Mouse (Mus musculus) embryonic fibroblast, embryonic 13.5 days (primary cell): ENCODE measurements around the gene Ube2z. TPM values are rescaled to one million over a fixed set of nuclear protein-coding genes. Genes with fewer than 3 reads are reported as not detected.

ENCODE experiments used
- H3K27ac ChIP-seq: 2 replicates; pipeline ENCODE4 v1.5.1; 2012; ENCODE audit warnings: low read length, control low read depth, inconsistent platforms; ENCODE audit not compliant: insufficient read depth
- H3K4me1 ChIP-seq: 2 replicates; pipeline ENCODE4 v1.6.1; 2011; ENCODE audit warnings: low read length; ENCODE audit not compliant: control insufficient read depth, insufficient read depth
- H3K4me3 ChIP-seq: 2 replicates; pipeline ENCODE4 v1.5.1; 2011; ENCODE audit warnings: mild to moderate bottlenecking, control low read depth, low read length; ENCODE audit not compliant: insufficient read depth
- CTCF ChIP-seq: IDR thresholded peaks from 2 replicates; pipeline ENCODE4 v1.5.1; 2011; ENCODE audit warnings: mild to moderate bottlenecking, control low read depth, low read length, moderate library complexity, borderline replicate concordance; ENCODE audit not compliant: insufficient read depth
- POLR2A ChIP-seq: IDR thresholded peaks from 2 replicates; pipeline ENCODE4 v1.6.1; 2011; ENCODE audit warnings: low read depth, mild to moderate bottlenecking, control low read depth, low read length, moderate library complexity
- polyA plus RNA-seq: library from polyadenylated mRNA; stranded (reverse); fragments of >200 nt; gene quantifications from 2 replicates; pipeline ENCODE4 v1.2.4, GENCODE M21; 2011; ENCODE audit warnings: low read depth; ENCODE audit not compliant: missing spikeins, insufficient read length

Gene Ube2z
- polyA plus RNA-seq, 1 experiment: 80.1 TPM

DNA sequence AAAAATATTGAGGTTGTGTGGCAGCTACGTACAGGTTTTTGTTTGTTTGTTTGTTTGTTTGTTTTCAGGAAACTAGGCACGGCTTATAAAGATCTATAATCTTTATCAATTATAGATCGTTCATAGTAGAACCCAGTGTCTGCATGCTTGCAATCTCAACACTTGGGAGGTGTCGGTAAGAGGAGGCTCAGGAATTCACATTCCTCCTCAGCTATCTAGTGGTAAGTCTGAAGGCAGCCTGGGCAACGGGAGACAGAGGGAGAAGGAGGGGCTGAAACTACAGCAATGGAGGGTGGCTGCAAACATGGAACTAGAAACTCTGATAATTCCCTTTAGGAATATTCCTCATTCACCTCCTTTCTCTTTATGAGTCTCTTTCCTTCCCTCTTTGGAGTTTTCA lies 49.8 kb downstream of the Ube2z start:
- no peak for TF ChIP-seq POLR2A
- no peak for TF ChIP-seq CTCF
- H3K4me1 ChIP-seq: peaks cover 5% of the 10 kb centered on the region; the same call in 1 of the 2 replicates
- no peak overlapping the region for H3K4me3 ChIP-seq
- no peak overlapping the region for H3K27ac ChIP-seq

GRCm38 (mm10) chr11:96011982-96012381 lies 53.2 kb downstream of the Ube2z start:
- H3K27ac ChIP-seq: no peak overlapping the region
- no peaks in the 10 kb centered on the region; the same call in 1 of the 2 replicates for H3K4me1 ChIP-seq
- H3K4me3 ChIP-seq: no peak overlapping the region
- no peak for TF ChIP-seq POLR2A
- no peak for TF ChIP-seq CTCF

GRCm38 (mm10) chr11:96008827-96009226 lies 56.4 kb downstream of the Ube2z start:
- TF ChIP-seq POLR2A (no peak), CTCF (no peak)
- Histone ChIP-seq H3K4me3 (no peak overlapping the region), H3K27ac (no peak overlapping the region), H3K4me1 (no peaks in the 10 kb centered on the region; the same call in 1 of the 2 replicates)

DNA sequence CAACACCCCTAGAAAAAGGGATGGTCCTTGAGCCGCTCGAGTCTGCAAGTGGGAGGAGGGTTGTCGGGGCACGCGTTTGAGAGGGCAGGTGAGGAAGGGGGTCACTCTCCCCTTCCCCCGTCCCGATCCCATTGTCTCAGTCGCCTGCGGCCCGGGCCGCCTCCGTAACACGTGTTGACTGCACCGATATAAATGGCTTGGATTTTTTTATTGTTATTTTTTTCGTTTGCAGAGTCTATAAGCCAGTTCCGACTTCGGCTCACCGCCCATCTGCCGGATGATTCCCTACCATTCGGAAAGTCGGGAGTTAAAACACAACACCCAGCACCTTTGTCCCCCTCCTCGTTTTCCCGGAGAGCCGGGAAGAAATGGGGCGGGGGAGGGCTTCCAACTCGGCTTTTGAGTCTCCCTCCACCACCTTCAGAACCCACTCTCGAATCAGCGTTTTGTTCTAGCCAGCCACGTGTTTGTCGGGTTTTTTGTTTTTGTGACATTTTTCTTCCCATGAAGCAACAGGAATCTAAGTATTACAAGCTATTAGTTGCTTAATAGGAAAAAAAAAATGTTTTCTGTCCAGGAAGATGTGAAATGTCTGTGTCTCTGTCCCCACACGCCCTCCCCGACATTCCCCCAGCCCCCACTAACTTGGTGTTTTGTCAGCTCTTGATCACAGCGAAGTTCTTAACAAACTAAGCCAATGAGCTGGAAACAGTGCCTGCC lies 57.5 kb downstream of the Ube2z start:
- Histone ChIP-seq H3K27ac (peak overlapping the region; percentile 22; the same call in 1 of the 2 replicates), H3K4me1 (no peaks in the 10 kb centered on the region; the same call in 1 of the 2 replicates), H3K4me3 (peak overlapping the region; percentile 67)
- TF ChIP-seq CTCF (no peak), POLR2A (no peak; the same call in 1 of the 2 replicates)

DNA sequence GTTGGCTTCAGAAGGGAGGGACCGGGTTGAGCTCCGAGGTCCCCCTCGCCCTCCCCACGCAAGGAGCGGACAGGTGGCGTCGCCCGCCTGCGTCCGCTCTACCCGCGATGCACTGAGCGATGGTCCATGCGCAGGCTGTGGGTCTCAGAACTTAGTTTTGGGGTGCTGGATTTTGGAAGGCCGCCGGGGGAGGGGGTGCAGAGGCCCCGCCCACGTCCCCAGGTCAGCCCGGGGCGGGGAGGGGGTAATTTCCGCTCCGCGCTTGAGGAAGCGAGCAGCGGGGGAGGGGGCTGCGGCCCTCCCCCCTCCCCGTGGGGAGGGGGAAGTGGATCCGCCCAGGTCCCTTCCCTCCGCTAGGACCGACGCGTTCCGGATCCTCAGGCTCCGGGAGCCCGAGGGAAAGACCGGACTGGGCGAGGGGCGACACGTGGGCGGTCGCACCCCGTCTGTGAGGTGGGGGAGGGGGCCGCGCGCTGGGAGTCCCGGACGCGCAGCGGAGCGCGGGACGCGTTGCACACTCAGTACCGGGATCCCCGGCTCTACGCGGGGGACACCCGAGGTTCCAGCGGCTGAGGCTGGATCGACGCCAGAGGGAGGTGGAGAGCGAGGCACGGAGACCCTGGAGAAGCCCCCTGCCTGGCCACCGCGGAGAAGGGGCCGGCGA lies 58.2 kb downstream of the Ube2z start:
- no peaks in the 10 kb centered on the region for H3K4me1 ChIP-seq
- H3K4me3 ChIP-seq: peak overlapping the region; percentile 67
- no peak for TF ChIP-seq CTCF
- TF ChIP-seq POLR2A: peak; percentile 23; the same call in 1 of the 2 replicates
- H3K27ac ChIP-seq: peak overlapping the region; percentile 22

GRCm38 (mm10) chr11:96006367-96006851 lies 58.8 kb downstream of the Ube2z start:
- TF ChIP-seq CTCF: no peak
- no peak for TF ChIP-seq POLR2A
- no peaks in the 10 kb centered on the region for H3K4me1 ChIP-seq
- H3K27ac ChIP-seq: no peak overlapping the region
- peak overlapping the region; percentile 67 for H3K4me3 ChIP-seq

GRCm38 (mm10) chr11:96005403-96006271 lies 59.6 kb downstream of the Ube2z start, which contains the start of gene Igf2bp1:
Gene Igf2bp1, minus strand, starts transcription at chr11:96005940.
- Histone ChIP-seq H3K4me1 (no peaks in the 10 kb centered on the region), H3K4me3 (peak within 1 kb of the TSS; percentile 85), H3K27ac (peak within 1 kb of the TSS; percentile 91)
- TF ChIP-seq POLR2A (peak; percentile 67), CTCF (no peak)

DNA sequence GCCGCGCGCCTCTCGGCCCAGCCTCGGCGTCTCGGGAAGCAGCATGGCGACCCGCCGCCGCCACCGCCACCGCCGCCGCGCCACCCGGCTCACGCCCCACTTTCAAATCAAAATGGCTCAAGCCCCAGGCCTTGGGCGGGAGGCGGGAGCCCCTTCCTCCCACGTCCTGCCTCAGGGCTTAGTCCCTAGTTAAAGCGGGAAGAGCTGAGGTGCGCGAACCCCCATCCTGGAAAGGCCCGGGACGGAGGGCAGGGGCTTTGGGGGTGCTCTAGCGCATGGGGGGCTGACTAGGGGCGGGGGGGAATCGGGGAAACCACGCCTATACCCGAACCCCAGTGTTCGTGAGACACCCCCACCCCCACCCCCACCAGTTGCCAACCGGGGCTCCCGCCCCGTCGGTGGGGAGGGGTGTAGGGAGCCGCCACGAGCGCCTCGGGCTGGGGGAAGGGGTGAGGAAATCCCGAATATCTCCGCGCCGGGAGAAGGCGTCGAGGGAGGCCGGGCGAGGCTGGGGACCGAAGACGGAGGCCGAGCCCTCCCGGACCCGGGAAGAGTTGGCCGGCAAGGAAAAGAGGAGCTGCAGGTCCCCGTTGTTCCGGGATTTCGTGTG lies 60.3 kb downstream of the Ube2z start:
- H3K4me3 ChIP-seq: peak overlapping the region; percentile 85
- no peak for TF ChIP-seq CTCF
- TF ChIP-seq POLR2A: peak; percentile 23; the same call in 1 of the 2 replicates

More for the DNA sequence above, 60.3 kb downstream of the Ube2z start:
- peak overlapping the region; percentile 91 for H3K27ac ChIP-seq
- no peaks in the 10 kb centered on the region; the same call in 1 of the 2 replicates for H3K4me1 ChIP-seq
